Mouse (Mus musculus): ENCODE measurements around the gene 1700030J22Rik. TPM values are rescaled to one million over a fixed set of nuclear protein-coding genes. Genes with fewer than 3 reads are reported as not detected.
A peak's percentile ranks its signal among the peaks of the same experiment; 100 is the strongest.

1700030J22Rik gene
- polyA plus RNA-seq, 1 experiment from 2014 or later, result 0.34 TPM

- Histone ChIP-seq H3K9ac (ENCODE audit: low read depth, low read length) (peak overlapping the region; percentile 80), H3K9me3 (ENCODE audit: control insufficient read depth) (no peaks in the 10 kb centered on the region), H3K4me1 (replicated peaks; ENCODE audit: control insufficient read depth, insufficient read depth, low read length) (peaks cover 9% of the 10 kb centered on the region; the same call in 1 of the 2 replicates), H3K27ac (ENCODE audit: low read depth, low read length) (0 out of 2 replicates have a peak overlapping the region, but pooled peaks have one; percentile 88), H3K27me3 (replicated peaks; ENCODE audit: control insufficient read depth, insufficient read depth, low read length) (no peaks in the 10 kb centered on the region), H3K36me3 (ENCODE audit: control insufficient read depth, insufficient read depth) (no peaks in the 10 kb centered on the region), H3K4me3 (ENCODE audit: low read depth, low read length) (peak overlapping the region; percentile 94), H3K4me2 (replicated peaks; ENCODE audit: low read depth) (peak overlapping the region; percentile 89)
- no peak for TF ChIP-seq CTCF (IDR thresholded peaks at IDR 0.05; ENCODE audit: low read depth)
- ATAC-seq, result no peak
- 20% methylated on average over 17 of the region's 17 CpGs for WGBS
These were observed 56.5 kb downstream of the 1700030J22Rik start for GRCm38 (mm10) chr8:116922060-116922757.

- TF ChIP-seq CTCF (IDR thresholded peaks at IDR 0.05; ENCODE audit: low read depth), result no peak
- H3K4me3 ChIP-seq (ENCODE audit: low read depth, low read length), result peak within 1 kb of the TSS; percentile 94
- H3K36me3 ChIP-seq (ENCODE audit: control insufficient read depth, insufficient read depth), result no peaks in the 10 kb centered on the region; the same call in 1 of the 2 replicates
- H3K4me1 ChIP-seq (replicated peaks; ENCODE audit: control insufficient read depth, insufficient read depth, low read length), result peaks cover 9% of the 10 kb centered on the region; the same call in 1 of the 2 replicates
- H3K9me3 ChIP-seq (ENCODE audit: control insufficient read depth), result no peaks in the 10 kb centered on the region
- no peaks in the 10 kb centered on the region for H3K27me3 ChIP-seq (replicated peaks; ENCODE audit: control insufficient read depth, insufficient read depth, low read length)
- H3K27ac ChIP-seq (ENCODE audit: low read depth, low read length), result peak within 1 kb of the TSS; percentile 88
- H3K9ac ChIP-seq (ENCODE audit: low read depth, low read length), result peak within 1 kb of the TSS; percentile 80
- ATAC-seq, result peak; percentile 96
- H3K4me2 ChIP-seq (replicated peaks; ENCODE audit: low read depth), result peak within 1 kb of the TSS; percentile 89
- under 1% methylated on average over 54 of the region's 57 CpGs for WGBS
These were observed 57.3 kb downstream of the 1700030J22Rik start, which contains the start of the genes Cmc2 and Cenpn for GRCm38 (mm10) chr8:116921337-116922059. Gene Cmc2 (minus strand): TSS chr8:116921455. Gene Cenpn (plus strand): TSS chr8:116921730.

- Histone ChIP-seq H3K4me1 (replicated peaks; ENCODE audit: control insufficient read depth, insufficient read depth, low read length) (peaks cover 9% of the 10 kb centered on the region; the same call in 1 of the 2 replicates), H3K27ac (ENCODE audit: low read depth, low read length) (peak overlapping the region; percentile 88), H3K36me3 (ENCODE audit: control insufficient read depth, insufficient read depth) (no peaks in the 10 kb centered on the region; the same call in 1 of the 2 replicates), H3K9me3 (ENCODE audit: control insufficient read depth) (no peaks in the 10 kb centered on the region), H3K27me3 (replicated peaks; ENCODE audit: control insufficient read depth, insufficient read depth, low read length) (no peaks in the 10 kb centered on the region), H3K4me3 (ENCODE audit: low read depth, low read length) (peak overlapping the region; percentile 94), H3K4me2 (replicated peaks; ENCODE audit: low read depth) (peak overlapping the region; percentile 89), H3K9ac (ENCODE audit: low read depth, low read length) (peak overlapping the region; percentile 80)
- 0% methylated on average over 22 of the region's 22 CpGs for WGBS
- no peak for TF ChIP-seq CTCF (IDR thresholded peaks at IDR 0.05; ENCODE audit: low read depth)
- peak; percentile 68 for ATAC-seq
These were observed 57.8 kb downstream of the 1700030J22Rik start for GRCm38 (mm10) chr8:116921005-116921336.

Other genes starting within 250 kb of the 1700030J22Rik start
- 2.8 TPM in 2 replicates for gene Cdyl2, start 246.0 kb downstream of the 1700030J22Rik start, polyA plus RNA-seq (2015; fragmentation: Nextera tagmentation; extraction: Ambion mirVana)
- gene Cmc2, start 57.5 kb downstream of the 1700030J22Rik start, polyA plus RNA-seq (2015; fragmentation: Nextera tagmentation; extraction: Ambion mirVana), result 50.7 and 58.0 TPM in 2 replicates
- 4.7 and 5.7 TPM in 2 replicates for gene Cenpn, start 57.2 kb downstream of the 1700030J22Rik start, polyA plus RNA-seq (2015; fragmentation: Nextera tagmentation; extraction: Ambion mirVana)
- gene Atmin, start 35.6 kb downstream of the 1700030J22Rik start, polyA plus RNA-seq (2015; fragmentation: Nextera tagmentation; extraction: Ambion mirVana), result 5.5 and 6.2 TPM in 2 replicates
- 91.8 and 93.7 TPM in 2 replicates for gene Gcsh, start 14.6 kb upstream of the 1700030J22Rik start, polyA plus RNA-seq (2015; fragmentation: Nextera tagmentation; extraction: Ambion mirVana)
- gene Pkd1l2, start 103.5 kb upstream of the 1700030J22Rik start, polyA plus RNA-seq (2015; fragmentation: Nextera tagmentation; extraction: Ambion mirVana), result 0.12 and 0.33 TPM in 2 replicates
- 0.52 and 0.55 TPM in 2 replicates for gene Bco1, start 116.9 kb upstream of the 1700030J22Rik start, polyA plus RNA-seq (2015; fragmentation: Nextera tagmentation; extraction: Ambion mirVana)
- 1.1 and 1.4 TPM in 2 replicates for gene Gan, start 179.2 kb upstream of the 1700030J22Rik start, polyA plus RNA-seq (2015; fragmentation: Nextera tagmentation; extraction: Ambion mirVana)